Mouse (Mus musculus) brain, embryonic 14.5 days (tissue): ENCODE results near the gene Rnase13.

ENCODE experiments used
- CTCF ChIP-seq: fragments of 200-500 bp; IDR thresholded peaks from 2 replicates; pipeline ENCODE4 v1.5.1; 2012; ENCODE audit warnings: inconsistent platforms, mild to moderate bottlenecking, moderate library complexity, borderline replicate concordance; ENCODE audit not compliant: insufficient read depth, insufficient read length; ENCODE audit errors: extremely low read depth
- POLR2A ChIP-seq: fragments of 200-500 bp; IDR thresholded peaks from 2 replicates; pipeline ENCODE4 v1.6.1; 2012; ENCODE audit warnings: mild to moderate bottlenecking, inconsistent platforms, borderline replicate concordance; ENCODE audit not compliant: poor library complexity, insufficient read depth, insufficient read length, severe bottlenecking; ENCODE audit errors: extremely low read depth

DNA sequence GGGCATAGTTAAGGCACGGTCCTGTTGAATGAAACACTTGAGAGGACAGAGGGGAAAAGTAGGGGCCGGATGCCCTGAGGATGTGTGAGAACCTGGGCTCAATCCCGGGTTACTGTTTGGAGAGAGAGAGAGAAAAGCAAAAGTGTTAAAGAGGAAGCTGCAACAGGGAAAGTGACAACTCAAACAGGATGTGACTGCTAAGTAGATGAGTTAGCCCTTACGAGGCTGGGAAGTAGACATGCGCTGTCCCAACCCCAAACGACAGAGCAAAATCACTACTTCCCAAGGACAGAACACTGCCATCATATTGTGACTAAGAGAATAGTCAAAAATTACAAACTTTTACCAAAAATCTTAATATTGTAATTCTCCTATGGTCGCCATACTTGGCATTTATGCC, 19.7 kb upstream of the Rnase13 start:
- TF ChIP-seq CTCF (no peak), POLR2A (no peak)
